Mouse (Mus musculus) olfactory bulb, adult 2 months (tissue): ENCODE measurements around the gene Lmo2.

Source experiments
- CTCF ChIP-seq: fragments of 200-500 bp; IDR thresholded peaks from 2 replicates; pipeline ENCODE4 v1.5.1; 2012; ENCODE audit warnings: low read depth, mild to moderate bottlenecking, low read length, moderate library complexity; ENCODE audit not compliant: insufficient read depth
- POLR2A ChIP-seq: fragments of 200-500 bp; IDR thresholded peaks from 2 replicates; pipeline ENCODE4 v1.6.1; 2012; ENCODE audit warnings: mild to moderate bottlenecking, low read depth, low read length, moderate library complexity; ENCODE audit not compliant: insufficient read depth

DNA sequence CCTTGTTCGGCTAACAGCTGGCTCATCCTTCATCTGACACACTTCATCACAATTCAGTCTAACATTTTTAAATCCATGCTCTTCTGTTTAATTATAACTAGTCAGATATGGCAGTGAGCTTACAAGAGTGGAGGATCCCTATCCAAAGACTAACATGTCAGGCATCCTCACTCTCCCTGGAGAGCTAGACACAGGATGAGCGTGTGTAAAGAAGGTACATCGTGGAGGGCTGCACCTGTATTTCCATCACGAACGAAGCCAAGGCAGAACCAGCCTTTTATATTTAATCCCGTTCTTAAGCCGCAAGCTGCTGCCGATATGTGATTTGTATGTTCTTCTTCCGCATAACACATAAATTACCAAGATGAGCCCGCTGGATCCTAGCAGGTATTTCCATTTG is 25.4 kb downstream of the Lmo2 start:
- no peak for TF ChIP-seq CTCF
- TF ChIP-seq POLR2A, result no peak
